Mouse (Mus musculus) MEL (cell line): ENCODE measurements around the gene Osbpl5. TPM values are rescaled to one million over a fixed set of nuclear protein-coding genes. Genes with fewer than 3 reads are reported as not detected.

Source experiments
- DNase-seq: peaks from one replicate; pipeline ENCODE4 v3.0.0; 2011; ENCODE audit warnings: low read depth, low spot score
- H3K27ac ChIP-seq: 2 replicates; pipeline ENCODE4 v1.5.1; 2012; ENCODE audit warnings: low read depth, mild to moderate bottlenecking, control low read depth, low read length, moderate library complexity; ENCODE audit not compliant: control insufficient read depth
- H3K27me3 ChIP-seq, 2 experiments: fragments of 150-350 bp in 1 of 2; sonication (generic) in 1 of 2; 2 replicates each; pipeline ENCODE4 v1.6.1; 2012; ENCODE audit warnings: low read length in 2 of 2, mild to moderate bottlenecking in 2 of 2, improper control_type of control experiment in 1 of 2, moderate library complexity in 1 of 2; ENCODE audit not compliant: insufficient read depth in 2 of 2, control insufficient read depth in 1 of 2
- H3K36me3 ChIP-seq, 2 experiments: 2 replicates each; pipeline ENCODE4 v1.6.1; 2012 to 2014; ENCODE audit warnings: low read length in 2 of 2, improper control_type of control experiment in 1 of 2, inconsistent platforms in 1 of 2, mild to moderate bottlenecking in 1 of 2; ENCODE audit not compliant: insufficient read depth in 2 of 2, control insufficient read depth in 1 of 2
- H3K4me1 ChIP-seq, 2 experiments: fragments of 150-350 bp in 1 of 2; sonication (generic) in 1 of 2; 2 replicates each; pipeline ENCODE4 v1.6.1; 2012; ENCODE audit warnings: low read length in 2 of 2, improper control_type of control experiment in 1 of 2, mild to moderate bottlenecking in 1 of 2; ENCODE audit not compliant: insufficient read depth in 2 of 2, control insufficient read depth in 1 of 2
- H3K4me3 ChIP-seq, 2 experiments: fragments of 150-350 bp in 1 of 2; sonication (generic) in 1 of 2; 2 replicates each; pipeline ENCODE4 v1.5.1; 2012; ENCODE audit warnings: low read depth in 2 of 2, low read length in 2 of 2, mild to moderate bottlenecking in 2 of 2, moderate library complexity in 2 of 2, control low read depth in 1 of 2, improper control_type of control experiment in 1 of 2; ENCODE audit not compliant: control insufficient read depth in 1 of 2, insufficient read depth in 1 of 2
- H3K79me2 ChIP-seq: 2 replicates; pipeline ENCODE4 v1.6.1; 2012; ENCODE audit warnings: mild to moderate bottlenecking, low read length, moderate library complexity; ENCODE audit not compliant: control insufficient read depth, poor library complexity, insufficient read depth
- H3K9ac ChIP-seq: 2 replicates; pipeline ENCODE4 v1.6.1; 2012; ENCODE audit warnings: low read depth, mild to moderate bottlenecking, control low read depth, low read length, moderate library complexity; ENCODE audit not compliant: control insufficient read depth, poor library complexity, severe bottlenecking
- H3K9me3 ChIP-seq: fragments of 150-350 bp; sonication (generic); replicated peaks from 2 replicates; pipeline ENCODE4 v1.6.1; 2012; ENCODE audit warnings: mild to moderate bottlenecking, low read length, improper control_type of control experiment, moderate library complexity; ENCODE audit not compliant: insufficient read depth
- BHLHE40 ChIP-seq: IDR thresholded peaks from 2 replicates; pipeline ENCODE4 v1.6.1; 2012; ENCODE audit warnings: low read depth, mild to moderate bottlenecking, inconsistent platforms, low read length, improper control_type of control experiment, borderline replicate concordance
- CTCF ChIP-seq, 3 experiments: IDR thresholded peaks in 2 of 3; conservative IDR thresholded peaks in 1 of 3; 2 replicates each; pipeline ENCODE4 v1.5.1; 2011 to 2012; ENCODE audit warnings: low read length in 3 of 3, low read depth in 2 of 3, mild to moderate bottlenecking in 2 of 3, improper control_type of control experiment in 1 of 3, inconsistent platforms in 1 of 3, mixed read lengths in 1 of 3, moderate library complexity in 1 of 3; ENCODE audit not compliant: control insufficient read depth in 1 of 3, insufficient read depth in 1 of 3, poor library complexity in 1 of 3, severe bottlenecking in 1 of 3
- ETS1 ChIP-seq: IDR thresholded peaks from 2 replicates; pipeline ENCODE4 v1.6.1; 2012; ENCODE audit warnings: low read depth, mild to moderate bottlenecking, inconsistent platforms, low read length, improper control_type of control experiment, moderate library complexity
- KAT2A ChIP-seq: conservative IDR thresholded peaks from 2 replicates; pipeline ENCODE4 v1.6.1; 2012; ENCODE audit warnings: low read depth, low read length, improper control_type of control experiment, inconsistent platforms
- MAZ ChIP-seq: IDR thresholded peaks from 2 replicates; pipeline ENCODE4 v1.6.1; 2012; ENCODE audit warnings: low read depth, mild to moderate bottlenecking, inconsistent platforms, low read length, improper control_type of control experiment
- POLR2AphosphoS2 ChIP-seq: IDR thresholded peaks from 2 replicates; pipeline ENCODE4 v1.6.1; 2011; ENCODE audit warnings: low read length, improper control_type of control experiment
- POLR2AphosphoS5 ChIP-seq: IDR thresholded peaks from 2 replicates; pipeline ENCODE4 v1.6.1; 2012; ENCODE audit warnings: low read depth, borderline replicate concordance, mild to moderate bottlenecking, inconsistent platforms, low read length, moderate library complexity, mixed read lengths
- RAD21 ChIP-seq: IDR thresholded peaks from 2 replicates; pipeline ENCODE4 v1.6.1; 2011; ENCODE audit warnings: mild to moderate bottlenecking, low read depth, low read length, improper control_type of control experiment
- RCOR1 ChIP-seq: IDR thresholded peaks from 2 replicates; pipeline ENCODE4 v1.6.1; 2012; ENCODE audit warnings: low read depth, mild to moderate bottlenecking, inconsistent platforms, low read length, improper control_type of control experiment
- SIN3A ChIP-seq: IDR thresholded peaks from 2 replicates; pipeline ENCODE4 v1.6.1; 2012; ENCODE audit warnings: low read length, improper control_type of control experiment, inconsistent platforms
- SMC3 ChIP-seq: IDR thresholded peaks from 2 replicates; pipeline ENCODE4 v1.6.1; 2011; ENCODE audit warnings: low read depth, low read length, improper control_type of control experiment
- TBP ChIP-seq: IDR thresholded peaks from 2 replicates; pipeline ENCODE4 v1.8.0; 2011; ENCODE audit warnings: low read depth, low read length, improper control_type of control experiment
- USF1 ChIP-seq: IDR thresholded peaks from 2 replicates; pipeline ENCODE4 v1.6.1; 2014; ENCODE audit warnings: low read depth, mild to moderate bottlenecking, inconsistent platforms, low read length, improper control_type of control experiment, moderate library complexity
- USF2 ChIP-seq, 2 experiments: IDR thresholded peaks; 2 replicates each; pipeline ENCODE4 v1.6.1; 2011 to 2012; ENCODE audit warnings: improper control_type of control experiment in 2 of 2, low read length in 2 of 2, borderline replicate concordance in 1 of 2, inconsistent platforms in 1 of 2, low read depth in 1 of 2, mild to moderate bottlenecking in 1 of 2; ENCODE audit not compliant: insufficient read depth in 1 of 2
- ZC3H11A ChIP-seq: IDR thresholded peaks from 2 replicates; pipeline ENCODE4 v1.6.1; 2012; ENCODE audit warnings: low read depth, mild to moderate bottlenecking, inconsistent platforms, low read length, improper control_type of control experiment
- polyA plus RNA-seq, 2 experiments: library from polyadenylated mRNA; stranded (reverse) in 1 of 2; unstranded in 1 of 2; fragments of >175 nt in 1 of 2; fragments of >200 nt in 1 of 2; gene quantifications; 2 replicates each; pipeline versions ENCODE4 v1.2.1 to v1.2.4; 2012; ENCODE audit warnings: low replicate concordance in 2 of 2, low read depth in 1 of 2; ENCODE audit not compliant: insufficient read length in 2 of 2, insufficient read depth in 1 of 2, missing spikeins in 1 of 2
- total RNA-seq: library from RNA; depleted of rRNA; stranded (reverse); fragments of 300-350 nt; gene quantifications from 2 replicates; pipeline ENCODE4 v1.2.3, GENCODE M21; 2012

Gene Osbpl5
- total and polyA plus RNA-seq, 3 experiments: 0.27 to 0.50 TPM; not detected in 1

- TF ChIP-seq RCOR1 (no peak), CTCF (IDR thresholded peaks at IDR 0.05 in 2 of 3, conservative IDR thresholded peaks at IDR 0.05 in 1 of 3; ENCODE audit: control insufficient read depth in 1 of 3, insufficient read depth in 1 of 3, low read depth in 2 of 3, low read length in 3 of 3, poor library complexity in 1 of 3, severe bottlenecking in 1 of 3) (peak; percentile 90 to 91 (median 91)), ETS1 (no peak), RAD21 (peak; percentile 62), ZC3H11A (peak; percentile 25; the same call in 1 of the 2 replicates), BHLHE40 (0 out of 2 replicates have a peak, but pooled peaks have one; percentile 18), SIN3A (0 out of 2 replicates have a peak, but pooled peaks have one; percentile 46), SMC3 (peak; percentile 73), MAZ (0 out of 2 replicates have a peak, but pooled peaks have one; percentile 53)
- TF ChIP-seq, all 39 proteins: peak for 7
- no peak overlapping the region for H3K27ac ChIP-seq
- DNase-seq: peak; percentile 72
- H3K9ac ChIP-seq: no peak overlapping the region
- peaks cover 2 to 24% of the 10 kb centered on the region in 2 experiments; a peak in 3 of 4 replicates for H3K4me1 ChIP-seq
- peaks cover 0 to 12% of the 10 kb centered on the region in 2 experiments; a peak in 2 of 4 replicates for H3K36me3 ChIP-seq
- no peaks in the 10 kb centered on the region for H3K27me3 ChIP-seq
- H3K79me2 ChIP-seq: no peaks in the 10 kb centered on the region; the same call in 1 of the 2 replicates
- H3K4me3 ChIP-seq: no peak overlapping the region
- H3K9me3 ChIP-seq: no peaks in the 10 kb centered on the region
Observed at GRCm38 (mm10) chr7:143753990-143754715, 2.6 kb downstream of the Osbpl5 start.

GRCm38 (mm10) chr7:143752606-143753005, 4.2 kb downstream of the Osbpl5 start:
- H3K9me3 ChIP-seq: no peaks in the 10 kb centered on the region
- DNase-seq: no peak
- no peak for TF ChIP-seq TBP
- no peak for TF ChIP-seq RCOR1
- TF ChIP-seq, all 39 proteins: peak for 0
- H3K36me3 ChIP-seq: peaks cover 0 to 6% of the 10 kb centered on the region in 2 experiments; a peak in 2 of 4 replicates
- H3K79me2 ChIP-seq: no peaks in the 10 kb centered on the region; the same call in 1 of the 2 replicates
- H3K4me1 ChIP-seq: peaks cover 2 to 13% of the 10 kb centered on the region in 2 experiments; a peak in 3 of 4 replicates
- no peaks in the 10 kb centered on the region for H3K27me3 ChIP-seq
- no peak overlapping the region for H3K9ac ChIP-seq
- H3K27ac ChIP-seq: no peak overlapping the region
- no peak overlapping the region for H3K4me3 ChIP-seq

- H3K9me3 ChIP-seq: no peaks in the 10 kb centered on the region
- no peak overlapping the region for H3K4me3 ChIP-seq
- DNase-seq: no peak
- no peaks in the 10 kb centered on the region; the same call in 1 of the 2 replicates for H3K79me2 ChIP-seq
- TF ChIP-seq KAT2A (no peak), POLR2AphosphoS2 (no peak), RAD21 (no peak), CTCF (IDR thresholded peaks at IDR 0.05 in 2 of 3, conservative IDR thresholded peaks at IDR 0.05 in 1 of 3; ENCODE audit: control insufficient read depth in 1 of 3, insufficient read depth in 1 of 3, low read depth in 2 of 3, low read length in 3 of 3, poor library complexity in 1 of 3, severe bottlenecking in 1 of 3) (no peak), USF1 (no peak), USF2 (IDR thresholded peaks at IDR 0.05; ENCODE audit: borderline replicate concordance in 1 of 2, insufficient read depth in 1 of 2, low read depth in 1 of 2, low read length in 2 of 2) (no peak), POLR2AphosphoS5 (no peak), BHLHE40 (no peak)
- TF ChIP-seq, all 39 proteins: peak for 0
- no peak overlapping the region for H3K27ac ChIP-seq
- H3K9ac ChIP-seq: no peak overlapping the region
- no peaks in the 10 kb centered on the region for H3K27me3 ChIP-seq
- H3K36me3 ChIP-seq: peaks cover 0 to 5% of the 10 kb centered on the region in 2 experiments; a peak in 1 of 4 replicates
- H3K4me1 ChIP-seq: peaks cover 2 to 11% of the 10 kb centered on the region in 2 experiments; a peak in 3 of 4 replicates
Observed at GRCm38 (mm10) chr7:143752056-143752455, 4.7 kb downstream of the Osbpl5 start.
